Mouse (Mus musculus) cerebellum, adult (tissue): ENCODE measurements at regions not wholly inside any gene's neighbourhood (a gene's known extent, or its start where the extent isn't known, plus 50 kb on each side); places are given as distances from the start of the nearest gene placed in this dataset.

Source experiments
- ATAC-seq: cut with Nextera tagmentation; 2 replicates; pipeline ENCODE4 v1.9.2; 2017; ENCODE audit warnings: mild to moderate bottlenecking, moderate library complexity, mixed read lengths; ENCODE audit not compliant: insufficient number of reproducible peaks, low FRiP score, low TSS enrichment

- no peak for ATAC-seq
Observed at GRCm38 (mm10) chr2:82508595-82508994, 434.8 kb upstream of the Fsip2 start.

- ATAC-seq, result no peak
Observed at GRCm38 (mm10) chr2:82515165-82515564, 428.3 kb upstream of the Fsip2 start.

GRCm38 (mm10) chr2:82519951-82520350 lies 423.5 kb upstream of the Fsip2 start:
- peak; percentile 92 for ATAC-seq

GRCm38 (mm10) chr2:82538958-82539357 lies 404.5 kb upstream of the Fsip2 start:
- ATAC-seq, result no peak

GRCm38 (mm10) chr2:82540676-82541075 lies 402.8 kb upstream of the Fsip2 start:
- ATAC-seq, result no peak

GRCm38 (mm10) chr2:82570358-82570757 lies 373.1 kb upstream of the Fsip2 start:
- ATAC-seq, result no peak

- ATAC-seq, result no peak
Observed at GRCm38 (mm10) chr2:82572099-82572498, 371.3 kb upstream of the Fsip2 start.

- no peak for ATAC-seq
Observed at GRCm38 (mm10) chr2:82573841-82574240, 369.6 kb upstream of the Fsip2 start.

- no peak for ATAC-seq
Observed at GRCm38 (mm10) chr2:82579665-82580064, 363.8 kb upstream of the Fsip2 start.

GRCm38 (mm10) chr2:82616185-82616584 lies 327.2 kb upstream of the Fsip2 start:
- ATAC-seq, result no peak

- no peak for ATAC-seq
Observed at GRCm38 (mm10) chr2:82620553-82620952, 322.9 kb upstream of the Fsip2 start.

GRCm38 (mm10) chr2:82644428-82644827 lies 299.0 kb upstream of the Fsip2 start:
- peak; percentile 15; the same call in 1 of the 2 replicates for ATAC-seq
